Mouse (Mus musculus): ENCODE data around the gene Chka.

Gene Chka

DNA sequence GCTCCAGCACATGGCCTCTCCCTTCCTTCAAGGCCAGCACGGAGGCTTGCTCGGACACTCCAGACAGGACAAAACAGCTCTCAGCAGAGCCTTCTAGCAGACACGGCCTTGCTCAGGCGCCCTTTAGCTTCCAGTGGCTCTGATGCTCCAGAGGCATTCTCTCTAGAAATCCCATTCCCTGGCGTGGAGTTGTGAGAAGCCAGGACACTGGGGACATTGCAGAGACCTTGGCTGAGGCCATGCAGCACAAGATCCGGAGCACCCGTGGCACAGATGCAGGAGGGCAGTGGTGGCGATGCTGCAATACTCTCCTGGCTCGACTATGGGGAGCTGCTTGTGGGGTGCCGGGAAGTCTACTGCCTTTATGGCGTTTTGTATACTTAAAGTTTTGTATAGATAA is 65.2 kb downstream of the Chka start:
- no peak for DNase-seq (ENCODE audit: low spot score)

GRCm38 (mm10) chr19:3919928-3920327 is 68.4 kb downstream of the Chka start:
- no peak for DNase-seq (ENCODE audit: low spot score)

- DNase-seq (ENCODE audit: low spot score): no peak
These were observed 71.2 kb downstream of the Chka start for GRCm38 (mm10) chr19:3922661-3923371.

DNA sequence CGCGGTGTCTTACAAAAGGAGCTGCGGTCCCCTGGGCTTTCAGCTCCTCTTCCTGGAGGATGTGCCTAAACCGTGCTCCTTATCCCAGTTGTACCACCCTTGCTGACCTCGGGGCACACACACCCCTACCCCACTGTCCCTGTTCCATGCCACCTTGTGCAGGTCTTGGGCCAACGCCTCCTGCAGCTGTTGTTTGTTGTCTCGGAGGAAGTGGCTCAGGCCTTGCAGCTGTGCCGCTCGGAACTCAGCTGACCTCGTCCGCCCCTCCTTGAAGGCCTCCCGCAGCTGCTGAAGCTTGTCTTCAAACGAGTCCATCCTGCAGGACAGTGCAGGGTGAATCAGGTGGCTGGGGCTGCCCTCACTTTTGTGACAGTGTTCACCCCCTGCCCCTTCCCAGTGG is 72.0 kb downstream of the Chka start:
- DNase-seq (ENCODE audit: low spot score): no peak

- DNase-seq (ENCODE audit: low spot score): no peak
These were observed 72.6 kb downstream of the Chka start for GRCm38 (mm10) chr19:3924190-3924589.

- DNase-seq (ENCODE audit: low spot score): no peak
These were observed 73.3 kb downstream of the Chka start for GRCm38 (mm10) chr19:3924868-3925267.

- no peak for DNase-seq (ENCODE audit: low spot score)
These were observed 74.3 kb downstream of the Chka start for GRCm38 (mm10) chr19:3925859-3926258.

GRCm38 (mm10) chr19:3926279-3926678 is 74.7 kb downstream of the Chka start:
- no peak for DNase-seq (ENCODE audit: low spot score)

GRCm38 (mm10) chr19:3926685-3927084 is 75.1 kb downstream of the Chka start:
- no peak for DNase-seq (ENCODE audit: low spot score)

DNA sequence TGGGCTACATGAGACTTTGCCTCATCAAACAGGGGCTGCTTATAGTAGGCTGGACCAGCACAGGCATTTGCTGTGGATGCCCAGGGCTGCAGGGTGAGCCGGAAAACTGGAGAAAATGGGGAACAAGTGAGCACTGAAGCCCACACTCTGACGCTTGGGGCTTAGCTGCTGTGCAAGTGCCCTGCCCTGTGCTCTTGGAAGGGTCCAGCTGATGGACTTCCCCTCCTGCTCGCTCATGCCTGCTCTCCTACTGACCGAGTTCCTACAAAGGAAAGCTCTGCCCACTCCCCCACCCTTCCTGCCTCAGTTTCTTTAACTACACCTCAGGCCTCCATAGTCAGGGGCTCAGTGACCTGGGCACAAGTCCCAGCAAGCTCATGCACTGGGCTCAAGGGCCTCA is 76.4 kb downstream of the Chka start:
- DNase-seq (ENCODE audit: low spot score): no peak

- no peak for DNase-seq (ENCODE audit: low spot score)
These were observed 77.2 kb downstream of the Chka start for GRCm38 (mm10) chr19:3928779-3929178.

- DNase-seq (ENCODE audit: low spot score): no peak
These were observed 77.8 kb downstream of the Chka start, which contains the start of gene Aldh3b1 for GRCm38 (mm10) chr19:3929211-3929941. Aldh3b1 (minus strand) TSS chr19:3929808.

DNA sequence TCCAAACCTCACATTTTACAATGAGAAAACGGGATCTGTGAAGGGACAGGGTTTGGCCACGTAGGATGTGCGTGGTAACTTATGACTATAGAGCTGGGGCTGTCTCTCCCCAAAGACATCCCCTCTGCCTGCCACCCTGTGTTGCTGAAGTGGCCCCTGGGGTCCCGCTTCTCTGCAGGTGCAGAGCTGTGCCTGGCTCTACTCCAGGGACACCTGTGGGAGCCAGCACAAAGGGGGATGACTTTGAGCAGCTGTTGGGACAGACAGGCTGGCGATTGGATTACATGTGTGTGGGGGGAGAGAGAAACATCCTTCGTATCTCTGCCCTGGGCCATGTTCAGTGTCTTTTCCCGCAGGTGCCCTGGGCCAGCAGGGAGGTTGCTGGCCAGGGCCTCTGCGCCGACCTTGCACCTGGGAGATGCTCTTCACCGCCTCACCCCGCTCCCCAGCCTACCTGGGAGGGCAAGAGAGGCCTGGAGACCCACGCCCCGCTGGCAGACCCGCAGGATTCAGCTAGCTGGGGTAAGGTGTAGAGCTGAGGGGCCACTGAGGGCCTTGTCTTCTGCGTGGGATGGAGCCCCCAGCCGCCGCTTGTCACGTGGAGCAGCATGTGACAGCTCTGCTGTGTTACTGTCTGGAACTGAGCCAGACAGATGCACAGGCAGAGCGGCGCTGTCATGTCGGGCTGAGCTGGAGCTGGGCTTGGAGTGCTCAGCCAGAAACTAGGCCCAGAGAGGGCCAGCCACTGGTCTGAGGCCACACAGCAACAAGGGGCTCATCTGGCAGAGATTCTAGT is 78.9 kb downstream of the Chka start:
- DNase-seq (ENCODE audit: low spot score): no peak

- DNase-seq (ENCODE audit: low spot score): no peak
These were observed 80.1 kb downstream of the Chka start for GRCm38 (mm10) chr19:3931716-3932115.

- no peak for DNase-seq (ENCODE audit: low spot score)
These were observed 83.7 kb downstream of the Chka start, which contains the start of gene Unc93b1 for GRCm38 (mm10) chr19:3935032-3935895. Unc93b1 (plus strand) TSS chr19:3935186.

DNA sequence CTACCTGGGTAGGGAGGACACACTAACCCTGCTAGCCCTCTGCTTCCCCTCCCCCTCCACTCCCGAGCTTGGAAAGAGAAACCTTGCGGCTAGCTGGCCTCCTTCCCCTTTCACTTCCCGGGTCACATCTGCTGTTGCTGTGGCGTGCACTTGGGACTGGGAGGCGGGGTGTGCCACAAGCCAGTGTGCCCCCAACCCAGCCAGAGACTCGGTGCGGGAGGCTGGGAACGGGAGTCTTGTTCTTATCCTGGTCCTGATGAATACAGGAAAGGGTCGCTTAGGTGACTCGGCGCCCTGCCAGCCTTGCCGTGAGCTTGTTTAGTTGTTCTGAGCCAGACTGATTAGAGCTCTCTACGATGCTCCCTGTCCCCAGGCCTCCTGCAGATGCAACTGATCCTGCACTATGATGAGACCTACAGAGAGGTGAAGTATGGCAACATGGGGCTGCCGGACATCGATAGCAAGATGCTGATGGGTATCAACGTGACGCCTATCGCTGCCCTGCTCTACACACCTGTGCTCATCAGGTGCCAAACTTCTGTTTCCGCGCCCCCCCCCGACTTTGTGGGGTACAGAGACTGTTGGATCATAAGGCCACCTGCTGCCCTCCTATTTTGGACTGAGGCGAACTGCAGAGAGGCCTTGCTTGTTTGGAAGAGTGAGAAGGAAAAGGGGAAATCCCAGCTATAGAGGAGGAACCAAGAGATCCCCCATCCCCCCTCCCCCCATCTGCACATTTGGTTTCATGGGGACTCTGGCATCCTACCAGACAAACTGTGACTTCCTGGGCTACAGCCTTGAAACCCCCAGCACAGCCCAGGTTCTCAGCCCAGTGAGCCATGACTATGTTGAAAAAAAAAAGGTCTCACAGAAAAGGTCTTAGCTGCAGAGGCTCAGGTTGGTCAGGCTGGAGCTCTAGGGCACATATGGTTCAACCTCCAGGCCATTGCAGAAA is 84.6 kb downstream of the Chka start:
- DNase-seq (ENCODE audit: low spot score): no peak

- no peak for DNase-seq (ENCODE audit: low spot score)
These were observed 90.7 kb downstream of the Chka start for GRCm38 (mm10) chr19:3942315-3942714.

GRCm38 (mm10) chr19:3942986-3943735 is 91.6 kb downstream of the Chka start:
- no peak for DNase-seq (ENCODE audit: low spot score)

Data from urinary bladder, postnatal 10 days (tissue).